Mouse (Mus musculus): ENCODE results near the gene Vmn1r191. TPM values are rescaled to one million over a fixed set of nuclear protein-coding genes. Genes with fewer than 3 reads are reported as not detected.
"Not testable (repeated sequence)": the region's sequence is repeated elsewhere in the genome, so short reads cannot be mapped to it uniquely, and the experiment has no call there.

Gene Vmn1r191
- polyA plus RNA-seq (2012; rRNA removed) = not detected in 2 replicates
- not detected in 2 replicates for polyA plus RNA-seq (2014; fragmentation: Nextera tagmentation; extraction: Ambion mirVana)

- 25% methylated on average over 1 of the region's 1 CpGs for WGBS (ENCODE audit: insufficient replicate concordance)
- no peaks in the 10 kb centered on the region for H3K9me3 ChIP-seq (ENCODE audit: control insufficient read depth, low read length)
- no peak for TF ChIP-seq EP300 (IDR thresholded peaks at IDR 0.05; ENCODE audit: low read depth)
- no peak for TF ChIP-seq CTCF (IDR thresholded peaks at IDR 0.05; ENCODE audit: low read depth)
- no peak within 1 kb of the TSS for H3K27ac ChIP-seq
- no peak within 1 kb of the TSS for H3K4me2 ChIP-seq (ENCODE audit: low read depth)
- no peak for ATAC-seq (ENCODE audit: insufficient read depth)
- H3K4me1 ChIP-seq (replicated peaks; ENCODE audit: control insufficient read depth in 2 of 2, insufficient read depth in 2 of 2, low read length in 1 of 2) = no peaks in the 10 kb centered on the region
- no peak within 1 kb of the TSS for H3K4me3 ChIP-seq (ENCODE audit: insufficient read depth in 1 of 2, low read depth in 2 of 2, low read length in 2 of 2)
- no peak within 1 kb of the TSS for H3K9ac ChIP-seq (replicated peaks)
- DNase-seq (ENCODE audit: low read depth in 3 of 3, low spot score in 3 of 3) = no peak
- H3K36me3 ChIP-seq (replicated peaks; ENCODE audit: control insufficient read depth, insufficient read depth, low read depth) = no peaks in the 10 kb centered on the region
- H3K27me3 ChIP-seq (ENCODE audit: control insufficient read depth, insufficient read depth, low read length) = no peaks in the 10 kb centered on the region
These were observed at the start of gene Vmn1r191 for GRCm38 (mm10) chr13:22183869-22184268. Gene Vmn1r191 (minus strand): TSS chr13:22183969.

- not testable (repeated sequence) for H3K9ac ChIP-seq (replicated peaks); ATAC-seq (ENCODE audit: insufficient read depth); H3K9me3 ChIP-seq (ENCODE audit: control insufficient read depth, low read length); H3K4me3 ChIP-seq (ENCODE audit: insufficient read depth in 1 of 2, low read depth in 2 of 2, low read length in 2 of 2); H3K4me1 ChIP-seq (replicated peaks; ENCODE audit: control insufficient read depth in 2 of 2, insufficient read depth in 2 of 2, low read length in 1 of 2); H3K27ac ChIP-seq; DNase-seq (ENCODE audit: low read depth in 3 of 3, low spot score in 3 of 3); H3K36me3 ChIP-seq (replicated peaks; ENCODE audit: control insufficient read depth, insufficient read depth, low read depth); H3K27me3 ChIP-seq (ENCODE audit: control insufficient read depth, insufficient read depth, low read length); H3K4me2 ChIP-seq (ENCODE audit: low read depth)
- WGBS (ENCODE audit: insufficient replicate concordance) = 29% methylated on average over 1 of the region's 1 CpGs
These were observed 39.3 kb upstream of the Vmn1r191 start, which contains the start of gene Vmn1r193 for GRCm38 (mm10) chr13:22223060-22223459. Gene Vmn1r193 (minus strand): TSS chr13:22223160.

GRCm38 (mm10) chr13:22192756-22193155 lies 9.0 kb upstream of the Vmn1r191 start:
- H3K4me2 ChIP-seq (ENCODE audit: low read depth); H3K9me3 ChIP-seq (ENCODE audit: control insufficient read depth, low read length); DNase-seq (ENCODE audit: low read depth in 3 of 3, low spot score in 3 of 3); H3K9ac ChIP-seq (replicated peaks); H3K27me3 ChIP-seq (ENCODE audit: control insufficient read depth, insufficient read depth, low read length); ATAC-seq (ENCODE audit: insufficient read depth); H3K4me1 ChIP-seq (replicated peaks; ENCODE audit: control insufficient read depth in 2 of 2, insufficient read depth in 2 of 2, low read length in 1 of 2); H3K4me3 ChIP-seq (ENCODE audit: insufficient read depth in 1 of 2, low read depth in 2 of 2, low read length in 2 of 2); H3K36me3 ChIP-seq (replicated peaks; ENCODE audit: control insufficient read depth, insufficient read depth, low read depth); H3K27ac ChIP-seq: not testable (repeated sequence)
- WGBS (ENCODE audit: insufficient replicate concordance) = 48% methylated on average over 3 of the region's 3 CpGs

- H3K27me3 ChIP-seq (ENCODE audit: control insufficient read depth, insufficient read depth, low read length) = no peaks in the 10 kb centered on the region
- no peak within 1 kb of the TSS for H3K9ac ChIP-seq (replicated peaks)
- no peak for ATAC-seq (ENCODE audit: insufficient read depth)
- no peak within 1 kb of the TSS for H3K4me2 ChIP-seq (ENCODE audit: low read depth)
- no peak within 1 kb of the TSS for H3K4me3 ChIP-seq (ENCODE audit: insufficient read depth in 1 of 2, low read depth in 2 of 2, low read length in 2 of 2)
- DNase-seq (ENCODE audit: low read depth in 3 of 3, low spot score in 3 of 3) = no peak
- H3K4me1 ChIP-seq (replicated peaks; ENCODE audit: control insufficient read depth in 2 of 2, insufficient read depth in 2 of 2, low read length in 1 of 2) = no peaks in the 10 kb centered on the region
- no peaks in the 10 kb centered on the region for H3K9me3 ChIP-seq (ENCODE audit: control insufficient read depth, low read length)
- H3K36me3 ChIP-seq (replicated peaks; ENCODE audit: control insufficient read depth, insufficient read depth, low read depth) = no peaks in the 10 kb centered on the region
- TF ChIP-seq CTCF (IDR thresholded peaks at IDR 0.05; ENCODE audit: low read depth) = no peak
- no peak for TF ChIP-seq EP300 (IDR thresholded peaks at IDR 0.05; ENCODE audit: low read depth)
- no peak within 1 kb of the TSS for H3K27ac ChIP-seq
These were observed 7.3 kb upstream of the Vmn1r191 start, which contains the start of gene Vmn1r192 for GRCm38 (mm10) chr13:22191041-22191440. Gene Vmn1r192 (minus strand): TSS chr13:22191141.

DNA sequence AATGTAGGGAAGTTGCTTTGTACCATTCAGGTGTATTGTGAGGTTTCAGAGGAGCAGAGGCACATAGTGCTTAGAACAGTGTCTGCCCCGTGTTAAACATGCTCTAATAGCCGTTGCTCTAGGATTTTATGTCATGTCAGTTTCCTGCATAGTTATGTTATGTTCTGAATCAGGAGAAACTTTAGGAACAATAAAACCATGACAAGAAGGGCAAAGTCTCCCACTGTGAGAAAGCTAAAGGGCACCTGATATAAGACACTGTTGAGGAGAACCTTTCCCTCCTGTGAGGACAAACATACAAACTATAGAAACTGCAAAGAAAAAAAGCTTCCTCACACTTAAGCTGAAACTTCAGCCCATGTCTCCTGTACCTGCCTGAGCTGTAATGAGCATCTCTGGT lies 6.6 kb upstream of the Vmn1r191 start:
- WGBS (ENCODE audit: insufficient replicate concordance) = 58% methylated on average over 2 of the region's 2 CpGs
- no peak for TF ChIP-seq EP300 (IDR thresholded peaks at IDR 0.05; ENCODE audit: low read depth)
- TF ChIP-seq CTCF (IDR thresholded peaks at IDR 0.05; ENCODE audit: low read depth) = no peak

More for the DNA sequence above, 6.6 kb upstream of the Vmn1r191 start:
- Histone ChIP-seq H3K27me3 (ENCODE audit: control insufficient read depth, insufficient read depth, low read length) (no peaks in the 10 kb centered on the region), H3K4me3 (ENCODE audit: insufficient read depth in 1 of 2, low read depth in 2 of 2, low read length in 2 of 2) (no peak overlapping the region), H3K27ac (no peak overlapping the region), H3K9me3 (ENCODE audit: control insufficient read depth, low read length) (no peaks in the 10 kb centered on the region), H3K4me1 (replicated peaks; ENCODE audit: control insufficient read depth in 2 of 2, insufficient read depth in 2 of 2, low read length in 1 of 2) (no peaks in the 10 kb centered on the region), H3K36me3 (replicated peaks; ENCODE audit: control insufficient read depth, insufficient read depth, low read depth) (no peaks in the 10 kb centered on the region), H3K9ac (replicated peaks) (no peak overlapping the region), H3K4me2 (ENCODE audit: low read depth) (no peak overlapping the region)
- ATAC-seq (ENCODE audit: insufficient read depth) = no peak
- DNase-seq (ENCODE audit: low read depth in 3 of 3, low spot score in 3 of 3) = no peak

Measured in liver, embryonic 14.5 days (tissue).